Mouse (Mus musculus) gonadal fat pad, adult 2 months (tissue): ENCODE results near the gene Zmynd19. TPM values are rescaled to one million over a fixed set of nuclear protein-coding genes. Genes with fewer than 3 reads are reported as not detected.

Experiments
- polyA plus RNA-seq: library from polyadenylated mRNA; depleted of rRNA; stranded (reverse); fragments of >200 nt; gene quantifications from 2 replicates; pipeline ENCODE4 v1.2.3, GENCODE M21; 2012; rRNA removed

The Zmynd19 gene
- polyA plus RNA-seq, 1 experiment: 11.4 TPM

Other genes starting within 250 kb of the Zmynd19 start
- 5.0 and 8.0 TPM in 2 replicates for gene Cacna1b, start 186.6 kb upstream of the Zmynd19 start, polyA plus RNA-seq
- gene Ehmt1, start 30.2 kb upstream of the Zmynd19 start, polyA plus RNA-seq: 55.9 and 59.1 TPM in 2 replicates
- 120 and 157 TPM in 2 replicates for gene Arrdc1, start 14.5 kb upstream of the Zmynd19 start, polyA plus RNA-seq
- gene Dph7, start 12.6 kb downstream of the Zmynd19 start, polyA plus RNA-seq: 20.4 and 23.1 TPM in 2 replicates
- gene Mrpl41, start 25.3 kb downstream of the Zmynd19 start, polyA plus RNA-seq: 67.2 and 81.6 TPM in 2 replicates
- 17.3 and 20.7 TPM in 2 replicates for gene Pnpla7, start 26.2 kb downstream of the Zmynd19 start, polyA plus RNA-seq
- 272 and 279 TPM in 2 replicates for gene Nsmf, start 104.6 kb downstream of the Zmynd19 start, polyA plus RNA-seq
- gene Entpd8, start 130.5 kb downstream of the Zmynd19 start, polyA plus RNA-seq: 1.8 and 2.3 TPM in 2 replicates
- gene Noxa1, start 145.4 kb downstream of the Zmynd19 start, polyA plus RNA-seq: 0.30 and 0.34 TPM in 2 replicates
- 16.6 and 20.4 TPM in 2 replicates for gene Nrarp, start 231.0 kb downstream of the Zmynd19 start, polyA plus RNA-seq
- 41.2 and 42.5 TPM in 2 replicates for gene Tor4a, start 247.1 kb downstream of the Zmynd19 start, polyA plus RNA-seq